Mouse (Mus musculus) cerebellum, postnatal 10 days (tissue): ENCODE results near the gene Mylk4.

Experiments used
- DNase-seq, 2 experiments: peaks; one replicate each; pipeline ENCODE4 v3.0.0; 2021; ENCODE audit warnings: mixed read lengths in 2 of 2

Mylk4 gene

DNA sequence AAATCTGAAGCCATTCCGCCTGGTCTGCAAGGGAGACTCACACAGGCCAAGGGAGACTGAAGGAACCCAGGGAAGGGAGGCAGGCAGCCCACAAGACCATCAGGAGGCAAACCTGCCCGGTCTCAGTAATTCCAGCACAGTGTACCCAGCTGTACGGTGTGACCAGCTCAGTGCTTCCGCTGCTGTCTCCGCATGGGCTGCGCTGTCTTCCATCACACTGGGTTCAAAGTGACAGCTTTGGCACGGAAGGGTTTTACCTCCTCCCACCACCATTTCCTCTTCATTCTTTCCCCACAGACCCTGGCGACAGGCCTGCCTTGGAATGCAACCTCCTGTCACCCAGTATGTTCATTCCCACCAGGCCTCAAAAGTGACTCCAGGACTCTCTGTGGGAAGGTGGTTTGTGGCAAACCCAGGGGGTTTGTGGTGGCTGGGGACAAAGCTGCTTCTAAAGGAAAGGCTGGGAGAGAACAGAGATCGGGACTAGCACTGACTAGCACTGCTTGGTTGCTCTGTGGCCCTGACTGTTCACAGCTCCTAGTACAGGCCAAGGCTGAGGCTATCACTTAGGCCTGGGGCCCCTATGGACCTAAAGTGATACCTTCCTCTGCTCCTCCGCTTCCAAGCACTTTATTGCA is 77.0 kb downstream of the Mylk4 start:
- peak; percentile 8 to 23 for DNase-seq

DNA sequence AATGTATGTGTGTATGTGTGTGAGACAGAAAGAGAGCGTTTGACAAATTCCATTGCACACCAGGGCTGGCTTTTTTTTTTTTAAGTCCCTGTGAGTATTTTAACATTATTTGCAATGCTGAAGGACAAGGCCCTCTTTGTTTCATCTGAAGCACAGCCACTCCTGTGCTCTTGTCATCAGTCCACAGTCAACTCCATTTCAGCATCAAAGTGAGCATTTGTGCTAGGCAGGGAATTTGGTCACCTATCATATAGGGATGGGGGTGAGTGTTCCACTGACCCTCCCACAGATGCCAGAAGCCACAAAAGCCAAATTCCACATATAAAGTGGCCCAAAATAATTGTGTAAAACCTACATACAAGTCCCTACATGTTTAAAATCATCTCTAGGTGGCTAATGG is 78.4 kb downstream of the Mylk4 start:
- no peak for DNase-seq

DNA sequence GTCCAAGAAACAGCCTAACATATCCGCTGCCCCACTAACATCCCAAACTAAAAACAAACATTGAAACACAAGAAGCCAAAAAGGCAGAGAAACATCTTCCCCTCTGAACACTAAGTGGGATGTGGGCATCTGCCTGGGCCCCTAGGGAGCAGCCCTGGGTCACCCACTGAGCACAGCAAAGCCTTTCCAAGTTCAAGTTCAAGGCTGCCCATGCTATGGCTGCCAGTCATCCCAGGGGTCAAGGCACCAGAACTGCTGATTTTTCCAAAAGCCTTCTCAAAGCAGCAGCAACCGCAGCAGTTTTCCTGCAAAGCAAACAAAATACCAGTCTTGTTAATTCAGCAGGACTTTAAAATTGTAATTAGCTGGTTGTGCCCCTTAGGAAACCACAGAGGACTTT is 78.8 kb downstream of the Mylk4 start:
- peak in 1 of 2 experiments; percentile 6 for DNase-seq

DNA sequence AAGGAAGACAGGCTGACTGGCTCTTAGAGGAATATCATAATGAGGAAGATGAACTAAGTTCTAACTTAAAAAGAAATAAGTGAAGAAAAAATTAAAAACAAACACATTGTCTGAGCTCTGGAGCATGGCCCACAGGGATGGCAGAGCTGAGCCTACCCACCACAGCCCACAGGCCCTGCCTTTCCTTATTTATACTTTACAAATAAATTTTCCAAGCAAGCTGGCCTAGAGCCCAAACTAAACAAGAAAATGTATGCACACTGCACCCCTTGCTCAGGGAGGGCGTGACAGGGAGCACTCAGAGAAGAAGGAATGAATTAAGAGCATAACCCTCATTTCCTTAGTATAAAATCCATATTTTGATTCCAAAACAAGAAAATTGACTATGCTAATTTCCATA is 82.2 kb downstream of the Mylk4 start:
- DNase-seq = no peak

DNA sequence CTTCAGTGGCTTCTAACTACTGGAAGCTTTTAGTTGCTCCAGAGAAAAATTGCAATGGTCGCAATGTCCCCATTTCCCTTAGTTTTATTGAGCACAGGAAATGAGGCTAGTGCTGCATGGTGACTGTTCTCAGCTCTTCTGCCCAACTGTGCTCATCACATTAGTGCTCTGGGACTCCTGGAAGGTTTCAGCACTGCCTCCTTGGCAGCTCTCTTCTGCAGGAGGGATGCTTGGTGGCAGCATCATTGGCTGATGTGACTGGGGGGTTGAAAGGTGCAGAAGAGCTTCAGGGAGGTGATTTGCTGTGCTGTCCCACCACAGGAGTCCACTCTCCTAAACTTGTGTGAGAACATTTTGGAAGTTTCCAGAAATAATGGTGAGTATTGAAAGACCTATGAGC is 84.4 kb downstream of the Mylk4 start:
- no peak for DNase-seq

DNA sequence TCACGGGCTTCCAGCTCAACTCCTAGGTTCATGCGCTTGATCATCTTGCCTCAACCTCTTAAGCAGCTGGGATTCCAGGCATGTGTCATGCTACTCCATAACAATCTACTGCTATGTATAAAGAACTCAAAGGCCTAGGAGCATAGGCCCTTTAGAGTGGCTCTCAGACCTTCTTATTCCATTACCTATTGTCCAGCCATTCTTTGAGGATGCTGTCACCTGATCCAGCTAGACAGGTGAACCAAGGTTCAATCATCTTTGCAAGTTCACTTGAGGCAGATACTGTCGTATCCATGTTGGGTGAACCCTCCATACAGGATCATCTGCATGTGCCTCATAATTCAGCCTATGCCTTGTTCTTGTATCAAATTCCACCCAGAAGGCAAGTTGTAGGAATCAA is 84.8 kb downstream of the Mylk4 start:
- no peak for DNase-seq

DNA sequence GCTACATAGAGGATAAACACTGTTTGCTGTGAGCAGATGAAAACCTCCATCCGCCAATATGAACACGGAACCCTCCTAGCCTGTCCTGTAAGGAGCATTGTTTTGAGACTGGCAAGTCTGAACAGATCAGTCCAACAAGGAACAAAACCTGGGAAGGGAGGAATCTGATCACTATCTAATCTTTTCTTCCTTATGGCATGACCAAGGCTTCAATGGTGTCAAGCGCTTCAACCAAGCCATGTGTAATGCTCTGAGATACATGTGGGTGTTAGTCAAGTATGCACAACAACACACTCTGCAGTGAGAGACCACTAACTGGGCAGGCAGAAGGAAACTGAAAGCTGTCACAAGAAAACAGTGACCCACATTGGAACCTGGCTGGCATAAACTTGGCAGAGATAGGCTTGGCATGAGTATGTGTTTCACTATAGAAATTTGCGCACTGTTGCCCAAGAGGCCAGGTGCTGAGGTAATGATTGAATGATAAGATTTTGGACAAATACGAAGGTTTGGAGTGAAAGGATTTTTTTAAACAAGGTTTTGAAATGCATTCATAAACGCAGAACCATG is 89.8 kb downstream of the Mylk4 start:
- peak; percentile 58 to 60 for DNase-seq

DNA sequence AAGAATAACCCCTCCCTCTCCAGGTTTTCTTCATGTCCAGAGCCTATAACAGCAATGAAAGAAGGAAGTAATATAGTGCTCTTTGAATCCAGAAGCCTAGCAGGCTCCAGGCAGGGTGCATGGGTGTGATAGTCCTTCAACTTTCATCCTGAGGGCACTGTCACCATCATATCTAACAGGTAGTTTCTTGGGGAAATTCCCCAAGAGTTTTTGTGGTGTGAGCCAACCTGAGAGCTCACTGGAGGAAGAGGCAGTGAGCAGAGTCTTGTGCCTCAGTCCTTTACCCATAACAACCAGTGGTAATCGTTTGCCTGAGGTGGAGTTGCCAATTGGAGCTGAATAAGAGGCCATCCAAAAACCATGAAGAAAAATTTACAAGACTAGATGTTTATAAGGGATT is 91.2 kb downstream of the Mylk4 start:
- no peak for DNase-seq

DNA sequence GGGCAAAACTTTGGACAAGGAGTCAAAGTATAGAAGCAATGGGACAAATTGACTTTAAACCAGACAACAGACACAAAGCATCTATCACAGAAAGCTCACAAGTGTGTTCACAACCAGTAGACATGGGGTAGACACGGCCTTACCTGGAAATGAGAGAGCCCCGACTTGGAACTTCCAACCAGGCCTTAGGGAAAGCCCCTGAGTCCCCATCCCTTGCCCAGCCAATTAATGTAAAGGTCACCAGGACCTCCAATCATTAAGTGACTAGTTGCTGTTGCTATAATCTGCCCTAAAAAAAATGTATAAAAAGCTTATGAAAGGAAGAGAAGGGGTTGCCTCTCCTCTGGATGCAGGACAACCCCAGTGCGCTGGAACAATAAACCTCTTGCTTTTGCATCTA is 93.5 kb downstream of the Mylk4 start:
- no peak for DNase-seq

DNA sequence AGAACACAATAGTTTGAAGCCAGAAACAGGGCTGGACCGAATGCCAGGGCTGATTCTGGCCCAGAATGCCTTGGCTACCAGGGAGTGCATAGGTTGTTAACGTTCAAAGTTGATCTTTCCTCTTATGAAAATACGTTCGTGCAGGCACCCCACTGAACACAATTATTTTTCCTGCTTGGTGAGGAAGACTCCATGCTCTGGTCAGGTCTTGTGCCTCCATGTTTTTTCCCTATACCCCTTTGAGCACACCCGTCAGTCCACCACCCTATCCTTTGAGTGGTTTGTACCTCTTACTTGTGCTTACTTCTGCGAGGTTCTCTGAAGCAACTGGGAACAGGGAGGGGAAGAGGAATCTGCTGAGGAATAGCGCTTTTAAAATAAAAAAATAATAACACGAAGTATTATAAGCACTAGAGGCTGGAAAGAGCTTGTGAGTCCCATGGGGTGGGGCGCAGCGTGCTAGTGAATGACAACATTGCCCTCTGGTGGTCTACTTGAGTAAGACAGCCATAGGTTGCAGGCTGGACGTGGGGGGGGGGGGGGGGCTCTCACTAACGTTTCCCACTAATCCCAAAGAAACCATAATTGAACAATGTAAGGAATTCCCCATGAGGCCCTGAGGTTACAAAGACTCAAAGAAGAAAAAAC is 102.8 kb downstream of the Mylk4 start:
- peak; percentile 85 to 89 for DNase-seq

DNA sequence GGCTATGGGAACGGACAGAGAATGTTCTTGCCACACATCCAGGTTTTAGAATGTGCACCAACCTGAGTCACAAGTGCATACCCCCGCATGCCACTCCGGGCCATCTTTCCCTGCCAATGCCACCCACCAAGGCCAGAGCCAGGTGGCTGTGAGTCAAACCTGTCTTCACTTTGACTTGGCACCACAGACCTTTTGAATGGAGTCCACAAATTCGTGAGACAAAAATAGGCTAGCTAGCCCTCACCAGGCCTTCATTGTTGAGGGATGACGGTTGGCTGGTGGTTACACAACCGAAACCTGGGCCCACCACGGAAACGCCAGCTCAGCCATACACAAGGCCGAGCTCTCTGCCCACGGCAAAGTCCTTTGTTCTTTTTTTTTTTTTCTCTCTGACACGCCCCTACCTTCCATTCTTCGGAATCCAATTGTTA is 103.6 kb downstream of the Mylk4 start:
- peak; percentile 30 to 52 for DNase-seq

DNA sequence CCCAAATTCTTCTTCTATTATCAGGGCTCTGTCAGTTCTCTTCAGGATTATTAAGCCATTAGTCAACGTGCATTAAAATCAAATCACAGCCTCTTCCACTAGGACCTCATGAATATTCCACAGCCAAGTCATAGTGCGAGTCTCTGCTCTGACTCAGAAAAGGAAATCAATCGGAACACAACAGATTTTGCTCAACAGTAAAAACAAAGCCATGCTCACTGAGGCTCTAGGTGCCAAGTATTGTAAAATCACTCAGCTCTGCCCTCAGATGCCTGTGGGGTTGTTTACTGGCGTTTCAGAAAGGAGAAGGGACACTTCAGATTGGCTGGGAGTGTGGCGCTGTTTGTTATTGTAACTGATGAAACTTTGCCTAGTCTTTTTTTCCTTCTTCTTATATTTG is 104.8 kb downstream of the Mylk4 start:
- no peak for DNase-seq

DNA sequence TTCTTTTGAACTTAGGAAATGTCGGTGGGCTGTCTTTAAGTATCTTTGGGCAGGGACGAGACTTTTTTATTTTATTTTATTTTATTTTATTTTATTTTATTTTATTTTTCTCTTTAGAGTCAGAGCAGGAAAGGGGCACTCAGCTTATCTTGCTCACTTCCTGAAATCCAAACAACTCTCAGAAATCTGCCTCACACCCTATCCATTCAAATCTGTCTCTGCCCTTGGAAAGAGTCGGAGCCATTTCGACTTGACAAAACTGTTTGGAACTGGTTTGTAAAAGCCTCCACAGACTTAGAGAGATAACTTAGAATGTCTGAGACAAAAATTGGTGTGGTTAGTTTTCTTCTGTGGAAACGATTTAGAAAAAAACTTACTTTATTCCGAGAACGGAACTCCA is 113.0 kb downstream of the Mylk4 start:
- no peak for DNase-seq

DNA sequence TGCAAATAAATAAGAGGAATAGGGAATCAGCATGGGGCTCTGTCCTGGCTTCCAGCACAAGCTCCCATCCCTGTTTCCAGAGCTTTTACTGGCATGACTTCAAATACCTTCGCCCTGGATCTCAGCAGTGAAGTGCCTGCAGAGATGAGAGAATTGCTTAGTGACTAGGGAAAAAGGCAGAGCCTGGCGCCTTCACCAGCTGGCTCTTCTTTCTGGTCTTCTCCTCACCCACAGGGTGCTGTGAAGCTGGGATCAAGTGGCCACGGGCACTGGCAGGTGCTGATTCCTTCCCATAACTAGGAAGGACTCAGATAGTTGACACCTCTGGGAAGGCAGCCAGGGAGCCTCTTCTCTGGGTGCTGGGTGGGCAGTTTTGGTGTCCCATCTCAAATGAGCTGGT is 115.5 kb downstream of the Mylk4 start:
- DNase-seq = peak; percentile 6 to 17

DNA sequence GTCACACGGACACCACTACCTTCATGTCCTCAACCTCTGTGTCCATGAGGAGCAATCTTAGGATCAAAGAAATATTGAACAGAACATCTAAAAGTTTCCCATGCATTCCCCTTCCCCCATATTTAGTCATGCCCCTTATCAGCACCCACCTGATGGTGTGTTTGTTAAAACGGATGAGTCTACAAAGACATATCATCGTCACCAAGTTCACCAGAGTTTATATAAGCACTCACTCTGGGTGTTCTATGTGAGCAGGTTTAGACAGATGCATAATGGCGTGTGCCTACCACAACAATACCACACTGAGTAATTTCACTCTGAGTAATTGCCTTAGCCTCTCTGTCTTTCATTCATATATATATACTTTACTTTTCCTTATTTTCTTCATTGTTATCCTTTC is 116.4 kb downstream of the Mylk4 start:
- DNase-seq = no peak

DNA sequence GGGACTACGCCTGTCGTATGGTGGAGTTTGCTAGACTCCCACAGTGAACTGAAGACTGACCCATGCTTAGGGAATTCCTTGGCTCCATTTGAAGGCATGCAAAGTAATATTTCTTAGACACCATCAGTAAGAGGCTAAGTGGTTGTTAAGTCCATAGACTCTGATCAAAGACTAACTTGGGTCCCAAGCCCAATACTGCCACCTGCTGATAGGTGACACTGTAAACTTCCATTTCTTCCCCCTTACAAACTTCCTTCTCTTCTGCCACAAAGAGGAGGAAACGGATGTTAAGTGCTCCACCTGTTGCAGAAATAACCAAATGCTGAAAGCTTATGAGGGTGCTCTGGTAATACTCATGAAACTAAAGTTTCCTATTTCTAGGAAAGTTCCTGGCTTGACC is 121.7 kb downstream of the Mylk4 start:
- DNase-seq = peak; percentile 24 to 32

DNA sequence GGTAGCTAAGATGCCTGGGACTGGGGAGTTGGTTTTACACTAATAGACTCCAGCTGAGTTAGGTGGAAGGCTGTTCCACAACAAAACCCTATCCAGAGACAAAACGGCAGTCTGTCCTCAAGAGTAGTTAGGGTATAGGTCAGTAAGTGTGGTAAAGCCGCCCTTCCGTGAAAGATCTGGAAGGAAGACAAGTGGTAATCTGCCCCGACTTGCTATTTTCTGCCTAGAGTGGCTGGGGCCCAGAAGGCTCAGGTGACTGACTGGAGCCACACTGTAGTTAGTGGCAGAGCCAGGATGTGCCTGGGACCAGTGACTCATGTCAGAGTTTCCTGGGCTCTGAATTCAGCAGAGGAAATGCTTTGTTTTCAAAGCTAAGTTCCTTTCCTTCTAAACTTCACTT is 123.5 kb downstream of the Mylk4 start:
- no peak for DNase-seq

DNA sequence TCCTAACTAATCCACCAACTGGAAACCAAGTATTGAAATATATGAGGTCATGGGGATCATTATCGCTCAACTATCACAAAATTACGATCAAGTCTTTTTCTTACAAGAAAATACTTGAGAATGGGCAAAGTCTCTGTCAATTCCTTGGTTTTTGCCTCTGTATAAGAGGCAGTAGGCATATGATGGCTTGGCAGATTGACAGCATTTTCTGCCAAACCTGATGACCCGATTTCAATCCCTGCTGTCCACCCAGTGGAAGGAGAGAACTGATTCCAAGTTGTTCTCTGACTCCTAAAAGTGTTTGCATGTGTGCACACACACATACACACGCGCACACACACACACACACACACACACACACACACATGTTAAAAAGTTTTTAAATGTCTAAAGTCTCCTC is 124.5 kb downstream of the Mylk4 start:
- DNase-seq = peak; percentile 60 to 63

DNA sequence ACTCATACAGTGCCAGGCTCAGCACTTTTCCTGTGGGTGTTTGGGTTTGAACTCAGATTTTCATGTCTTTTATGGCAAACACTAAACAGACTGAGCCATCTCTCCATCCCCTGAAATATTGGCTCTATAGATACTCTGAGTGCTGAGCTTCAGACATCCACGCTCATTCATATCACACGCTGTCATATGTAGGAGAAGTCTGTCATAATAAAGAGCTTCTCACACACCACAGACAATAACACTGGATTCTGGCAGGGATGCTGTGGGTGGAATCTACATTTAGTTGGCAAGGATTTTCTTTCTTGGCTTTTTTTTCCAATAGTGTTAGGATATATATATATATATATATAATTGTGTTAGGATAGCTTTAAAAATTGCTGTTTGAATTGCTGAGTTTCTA is 126.2 kb downstream of the Mylk4 start:
- DNase-seq = no peak
